Mouse (Mus musculus) hematopoietic stem cell, adult 5-6 weeks (primary cell): ENCODE measurements around the gene Cyp2w1. TPM values are rescaled to one million over a fixed set of nuclear protein-coding genes. Genes with fewer than 3 reads are reported as not detected.

Source experiments
- ATAC-seq, 2 experiments: fragments of 125-278 bp in 1 of 2; replicated peaks in 1 of 2; 2 replicates each; pipeline ENCODE4 v1.8.0; 2016 to 2017; ENCODE audit warnings: inconsistent platforms in 2 of 2, mild to moderate bottlenecking in 2 of 2, moderate number of reproducible peaks in 2 of 2, low read depth in 1 of 2, moderate TSS enrichment in 1 of 2; ENCODE audit not compliant: low FRiP score in 2 of 2, poor library complexity in 2 of 2, severe bottlenecking in 2 of 2, insufficient read depth in 1 of 2, low TSS enrichment in 1 of 2
- total RNA-seq: library from RNA; stranded (forward); fragments of 172-1452, 232-1000 nt; gene quantifications from 2 replicates; pipeline ENCODE4 v1.2.3, GENCODE M21; 2017

Gene Cyp2w1
- total RNA-seq, 1 experiment from 2014 or later, result not detected

DNA sequence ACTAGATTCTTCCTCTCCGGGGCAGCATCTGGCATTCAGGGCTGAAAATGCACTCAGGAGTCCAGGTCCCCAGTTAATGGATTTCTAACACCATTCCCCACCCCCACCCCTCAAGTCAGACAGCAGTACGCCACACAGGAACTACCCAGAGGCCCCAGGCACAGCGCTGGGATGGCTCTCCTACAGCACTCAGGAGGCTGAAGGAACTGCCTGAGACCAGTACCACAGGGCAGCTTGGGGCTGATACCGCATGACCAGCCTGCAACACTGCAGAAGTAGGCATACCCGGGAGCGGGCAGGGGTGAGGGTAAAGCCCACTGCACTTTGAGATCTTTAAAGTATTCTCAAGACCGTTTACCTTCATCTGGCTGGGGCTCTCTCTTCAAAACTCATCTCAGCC is 53.1 kb downstream of the Cyp2w1 start:
- no peak for ATAC-seq

DNA sequence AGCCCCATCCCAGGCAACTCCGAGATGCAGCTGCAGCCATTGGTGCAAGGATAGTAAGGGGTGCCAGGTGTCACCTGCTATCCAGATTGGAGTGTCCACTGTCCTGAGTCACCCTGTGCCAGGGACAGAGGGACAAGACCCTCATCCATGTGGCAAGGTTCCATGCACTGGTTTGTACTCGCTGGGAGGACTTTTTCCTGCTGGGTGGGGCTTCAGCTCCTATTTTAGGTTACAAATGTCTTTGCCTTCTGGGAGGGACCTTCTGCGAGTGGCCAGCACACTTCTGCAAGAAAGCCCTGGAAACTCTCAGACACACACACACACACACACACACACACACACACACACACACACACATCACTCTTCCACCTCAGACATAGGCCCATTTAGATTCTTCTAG is 53.5 kb downstream of the Cyp2w1 start:
- ATAC-seq, result no peak

Other genes with a start within 250 kb of the Cyp2w1 start
- 0.13 TPM in 1 of 2 replicates, not detected in the other for gene Prkar1b, start 202.6 kb upstream of the Cyp2w1 start, total RNA-seq
- gene Dnaaf5, start 202.4 kb upstream of the Cyp2w1 start, total RNA-seq, result 6.6 and 11.4 TPM in 2 replicates
- gene Sun1, start 152.0 kb upstream of the Cyp2w1 start, total RNA-seq, result 39.6 and 42.5 TPM in 2 replicates
- gene Get4, start 100.3 kb upstream of the Cyp2w1 start, total RNA-seq, result 16.4 and 20.3 TPM in 2 replicates
- 19.4 and 29.0 TPM in 2 replicates for gene Adap1, start 27.0 kb upstream of the Cyp2w1 start, total RNA-seq
- gene Cox19, start 1.2 kb upstream of the Cyp2w1 start, total RNA-seq, result 14.9 and 18.7 TPM in 2 replicates
- 11.2 and 11.8 TPM in 2 replicates for gene Gpr146, start 25.1 kb downstream of the Cyp2w1 start, total RNA-seq
- 2.1 and 3.3 TPM in 2 replicates for gene C130050O18Rik, start 52.7 kb downstream of the Cyp2w1 start, total RNA-seq
- gene Gper1, start 70.5 kb downstream of the Cyp2w1 start, total RNA-seq, result 0.44 TPM in 1 of 2 replicates, not detected in the other
- 39.3 and 39.9 TPM in 2 replicates for gene 3110082I17Rik, start 107.9 kb downstream of the Cyp2w1 start, total RNA-seq
- gene Zfand2a, start 131.9 kb downstream of the Cyp2w1 start, total RNA-seq, result 28.8 and 39.8 TPM in 2 replicates
- not detected in 2 replicates for gene Uncx, start 190.9 kb downstream of the Cyp2w1 start, total RNA-seq